Mouse (Mus musculus) T-helper 2 cell (primary cell): ENCODE measurements around the gene Nanog.

Experiments used
- in situ Hi-C: fragments of 300-600 bp; cut with MboI, MseI; formaldehyde crosslinking; loops from one replicate; pipeline ENCODE4 v1.15.1; 2025; ENCODE audit warnings: high pct_unique_total_duplicates

The Nanog gene

GRCm38 (mm10) chr6:122761901-122762300 is 54.6 kb downstream of the Nanog start:
- in situ Hi-C loops = no loop called here

- in situ Hi-C loops = no loop called here
Observed at GRCm38 (mm10) chr6:122762480-122762879, 55.2 kb downstream of the Nanog start.

- in situ Hi-C loops = no loop called here
Observed at GRCm38 (mm10) chr6:122762952-122763700, 55.8 kb downstream of the Nanog start.

- in situ Hi-C loops = no loop called here
Observed at GRCm38 (mm10) chr6:122763844-122764445, 56.7 kb downstream of the Nanog start.
